Mouse (Mus musculus): ENCODE results near the gene Tulp2.
"Not testable (repeated sequence)": the region's sequence is repeated elsewhere in the genome, so short reads cannot be mapped to it uniquely, and the experiment has no call there.

Tulp2 gene

GRCm38 (mm10) chr7:45460377-45460776 is 21.3 kb upstream of the Tulp2 start:
- no peak for DNase-seq

- peak in 1 of 2 experiments; percentile 34 for DNase-seq
Observed at GRCm38 (mm10) chr7:45460860-45461314, 20.8 kb upstream of the Tulp2 start.

GRCm38 (mm10) chr7:45461326-45461725 is 20.4 kb upstream of the Tulp2 start:
- DNase-seq = no peak

GRCm38 (mm10) chr7:45461781-45462180 is 19.9 kb upstream of the Tulp2 start:
- DNase-seq = no peak

GRCm38 (mm10) chr7:45462325-45462724 is 19.4 kb upstream of the Tulp2 start:
- DNase-seq = no peak

GRCm38 (mm10) chr7:45462868-45463267 is 18.8 kb upstream of the Tulp2 start:
- DNase-seq = not testable (repeated sequence)

- DNase-seq = no peak
Observed at GRCm38 (mm10) chr7:45463987-45464778, 17.5 kb upstream of the Tulp2 start.

GRCm38 (mm10) chr7:45465112-45465511 is 16.6 kb upstream of the Tulp2 start:
- peak in 1 of 2 experiments; percentile 21 for DNase-seq

GRCm38 (mm10) chr7:45465549-45465948 is 16.1 kb upstream of the Tulp2 start:
- no peak for DNase-seq

GRCm38 (mm10) chr7:45466283-45467089 is 15.2 kb upstream of the Tulp2 start, which contains the start of gene Bax:
TSS of gene Bax (minus strand) at chr7:45466898.
- DNase-seq = peak; percentile 98 to 99

- DNase-seq = peak in 1 of 2 experiments; percentile 35
Observed at GRCm38 (mm10) chr7:45467090-45467670, 14.5 kb upstream of the Tulp2 start.

GRCm38 (mm10) chr7:45470869-45471268 is 10.8 kb upstream of the Tulp2 start:
- DNase-seq = peak; percentile 81 to 82

- DNase-seq = peak; percentile 60 to 65
Observed at GRCm38 (mm10) chr7:45475291-45475969, 6.2 kb upstream of the Tulp2 start.

GRCm38 (mm10) chr7:45476453-45476852 is 5.2 kb upstream of the Tulp2 start:
- no peak for DNase-seq

GRCm38 (mm10) chr7:45477003-45477402 is 4.7 kb upstream of the Tulp2 start:
- peak; percentile 80 to 82 for DNase-seq

- no peak for DNase-seq
Observed at GRCm38 (mm10) chr7:45478774-45479173, 2.9 kb upstream of the Tulp2 start.

- not testable (repeated sequence) for DNase-seq
Observed at GRCm38 (mm10) chr7:45480310-45480709, 1.4 kb upstream of the Tulp2 start.

- no peak for DNase-seq
Observed at GRCm38 (mm10) chr7:45482166-45482565, 489 bp downstream of the Tulp2 start.

GRCm38 (mm10) chr7:45484985-45485384 is 3.3 kb downstream of the Tulp2 start:
- DNase-seq = not testable (repeated sequence)

- DNase-seq = no peak
Observed at GRCm38 (mm10) chr7:45486158-45486557, 4.5 kb downstream of the Tulp2 start.

GRCm38 (mm10) chr7:45486761-45487415 is 5.2 kb downstream of the Tulp2 start, which contains the start of gene Gm45808:
TSS of gene Gm45808 (minus strand) at chr7:45486811.
- DNase-seq = no peak

- no peak for DNase-seq
Observed at GRCm38 (mm10) chr7:45487861-45488292, 6.2 kb downstream of the Tulp2 start.

Measured in cerebellum, adult 18-20 months (tissue).